Mouse (Mus musculus) CH12.LX (cell line): ENCODE results near the gene Klhl31. TPM values are rescaled to one million over a fixed set of nuclear protein-coding genes. Genes with fewer than 3 reads are reported as not detected.

Experiments used
- DNase-seq: peaks from one replicate; pipeline ENCODE4 v3.0.0-alpha.2; 2013; ENCODE audit errors: extremely low read depth
- H3K27ac ChIP-seq: 2 replicates; pipeline ENCODE4 v1.5.1; 2012; ENCODE audit warnings: low read depth, mild to moderate bottlenecking, control low read depth, moderate library complexity; ENCODE audit not compliant: insufficient read depth
- H3K27me3 ChIP-seq: replicated peaks from 2 replicates; pipeline ENCODE3; 2012; ENCODE audit warnings: inconsistent platforms
- H3K36me3 ChIP-seq, 2 experiments: replicated peaks in 1 of 2; 2 replicates each; pipeline versions ENCODE3 to v1.6.1; 2012; ENCODE audit warnings: inconsistent platforms in 1 of 2, low read length in 1 of 2, mild to moderate bottlenecking in 1 of 2, mixed read lengths in 1 of 2, moderate library complexity in 1 of 2; ENCODE audit not compliant: control insufficient read depth in 1 of 2, insufficient read depth in 1 of 2
- H3K4me1 ChIP-seq, 2 experiments: 2 replicates each; pipeline ENCODE4 v1.6.1; 2012; ENCODE audit warnings: inconsistent platforms in 1 of 2, moderate library complexity in 1 of 2; ENCODE audit not compliant: insufficient read depth in 2 of 2, control insufficient read depth in 1 of 2
- H3K4me2 ChIP-seq: 2 replicates; pipeline ENCODE4 v1.6.1; 2012; ENCODE audit warnings: low read depth, mild to moderate bottlenecking, control low read depth; ENCODE audit not compliant: poor library complexity, insufficient read depth, severe bottlenecking
- H3K4me3 ChIP-seq, 3 experiments: fragments of 150-350 bp in 1 of 3; sonication (generic) in 1 of 3; replicated peaks in 1 of 3; 2 replicates each; pipeline versions ENCODE3 to v1.5.1; 2011 to 2012; ENCODE audit warnings: low read depth in 2 of 3, low read length in 2 of 3, mild to moderate bottlenecking in 2 of 3, moderate library complexity in 2 of 3, control low read depth in 1 of 3, improper control_type of control experiment in 1 of 3, inconsistent platforms in 1 of 3, mixed read lengths in 1 of 3; ENCODE audit not compliant: poor library complexity in 1 of 3
- H3K79me2 ChIP-seq: replicated peaks from 2 replicates; pipeline ENCODE4 v1.6.1; 2012; ENCODE audit warnings: mild to moderate bottlenecking, moderate library complexity; ENCODE audit not compliant: control insufficient read depth, poor library complexity, insufficient read depth, severe bottlenecking; ENCODE audit errors: extremely low read depth
- H3K9ac ChIP-seq: 2 replicates; pipeline ENCODE4 v1.6.1; 2012; ENCODE audit warnings: low read depth, mild to moderate bottlenecking, control low read depth, moderate library complexity; ENCODE audit not compliant: insufficient read depth
- H3K9me3 ChIP-seq: replicated peaks from 2 replicates; pipeline ENCODE3; 2012; ENCODE audit warnings: low read length, inconsistent platforms, mixed read lengths
- BHLHE40 ChIP-seq: IDR thresholded peaks from 2 replicates; pipeline ENCODE4 v1.6.1; 2011; ENCODE audit warnings: mild to moderate bottlenecking, low read depth, low read length, improper control_type of control experiment
- CHD1 ChIP-seq: IDR thresholded peaks from 2 replicates; pipeline ENCODE4 v1.6.1; 2012; ENCODE audit warnings: low read depth, low read length, improper control_type of control experiment, inconsistent platforms
- CHD2 ChIP-seq: IDR thresholded peaks from 2 replicates; pipeline ENCODE4 v1.6.1; 2011; ENCODE audit warnings: low read length, improper control_type of control experiment
- CTCF ChIP-seq, 2 experiments: IDR thresholded peaks in 1 of 2; conservative IDR thresholded peaks in 1 of 2; 2 replicates each; pipeline ENCODE4 v1.5.1; 2011 to 2012; ENCODE audit warnings: low read depth in 2 of 2, low read length in 2 of 2, improper control_type of control experiment in 1 of 2, inconsistent platforms in 1 of 2, mild to moderate bottlenecking in 1 of 2, moderate library complexity in 1 of 2
- ELF1 ChIP-seq: IDR thresholded peaks from 2 replicates; pipeline ENCODE4 v1.6.1; 2014; ENCODE audit warnings: low read depth, mild to moderate bottlenecking, inconsistent platforms, low read length, improper control_type of control experiment
- ETS1 ChIP-seq: conservative IDR thresholded peaks from 2 replicates; pipeline ENCODE4 v1.6.1; 2012; ENCODE audit warnings: low read depth, mild to moderate bottlenecking, inconsistent platforms, low read length, improper control_type of control experiment, moderate library complexity
- GABPA ChIP-seq: IDR thresholded peaks from 2 replicates; pipeline ENCODE4 v1.6.1; 2012; ENCODE audit warnings: low read depth, low read length, improper control_type of control experiment, inconsistent platforms; ENCODE audit not compliant: insufficient replicate concordance
- HCFC1 ChIP-seq: IDR thresholded peaks from 2 replicates; pipeline ENCODE4 v1.6.1; 2012; ENCODE audit warnings: low read depth, mild to moderate bottlenecking, inconsistent platforms, low read length, improper control_type of control experiment
- IRF4 ChIP-seq: IDR thresholded peaks from 2 replicates; pipeline ENCODE4 v1.6.1; 2014; ENCODE audit warnings: low read depth, mild to moderate bottlenecking, inconsistent platforms, low read length, improper control_type of control experiment
- KAT2A ChIP-seq: IDR thresholded peaks from 2 replicates; pipeline ENCODE4 v1.6.1; 2012; ENCODE audit warnings: low read length, improper control_type of control experiment, inconsistent platforms; ENCODE audit not compliant: insufficient replicate concordance
- MAX ChIP-seq: IDR thresholded peaks from 2 replicates; pipeline ENCODE4 v1.6.1; 2011; ENCODE audit warnings: low read length, improper control_type of control experiment
- MAZ ChIP-seq: IDR thresholded peaks from 2 replicates; pipeline ENCODE4 v1.6.1; 2012; ENCODE audit warnings: low read depth, mild to moderate bottlenecking, inconsistent platforms, low read length, improper control_type of control experiment, moderate library complexity
- MEF2A ChIP-seq: IDR thresholded peaks from 2 replicates; pipeline ENCODE4 v1.6.1; 2014; ENCODE audit warnings: low read depth, mild to moderate bottlenecking, inconsistent platforms, low read length, improper control_type of control experiment, borderline replicate concordance
- NELFE ChIP-seq: IDR thresholded peaks from 2 replicates; pipeline ENCODE4 v1.6.1; 2011; ENCODE audit warnings: low read depth, low read length, improper control_type of control experiment
- NRF1 ChIP-seq: IDR thresholded peaks from 2 replicates; pipeline ENCODE4 v1.6.1; 2014; ENCODE audit warnings: low read depth, mild to moderate bottlenecking, inconsistent platforms, low read length, improper control_type of control experiment, moderate library complexity
- POLR2A ChIP-seq: IDR thresholded peaks from 2 replicates; pipeline ENCODE4 v1.6.1; 2011; ENCODE audit warnings: low read depth, mild to moderate bottlenecking, improper control_type of control experiment, low read length
- RAD21 ChIP-seq: IDR thresholded peaks from 2 replicates; pipeline ENCODE4 v1.6.1; 2011; ENCODE audit warnings: low read depth, mild to moderate bottlenecking, low read length, improper control_type of control experiment, moderate library complexity
- RCOR1 ChIP-seq: conservative IDR thresholded peaks from 2 replicates; pipeline ENCODE4 v1.6.1; 2012; ENCODE audit warnings: low read depth, mild to moderate bottlenecking, inconsistent platforms, low read length, improper control_type of control experiment
- SIN3A ChIP-seq: IDR thresholded peaks from 2 replicates; pipeline ENCODE4 v1.6.1; 2012; ENCODE audit warnings: low read length, improper control_type of control experiment, inconsistent platforms
- SMC3 ChIP-seq: IDR thresholded peaks from 2 replicates; pipeline ENCODE4 v1.6.1; 2011; ENCODE audit warnings: low read depth, low read length, improper control_type of control experiment
- TBP ChIP-seq: conservative IDR thresholded peaks from 2 replicates; pipeline ENCODE4 v1.6.1; 2011; ENCODE audit warnings: low read depth, low read length, improper control_type of control experiment
- UBTF ChIP-seq: IDR thresholded peaks from 2 replicates; pipeline ENCODE4 v1.6.1; 2012; ENCODE audit warnings: low read depth, mild to moderate bottlenecking, inconsistent platforms, low read length, improper control_type of control experiment, moderate library complexity
- USF1 ChIP-seq: IDR thresholded peaks from 2 replicates; pipeline ENCODE4 v1.6.1; 2014; ENCODE audit warnings: low read depth, mild to moderate bottlenecking, inconsistent platforms, low read length, improper control_type of control experiment
- ZKSCAN1 ChIP-seq: IDR thresholded peaks from 2 replicates; pipeline ENCODE4 v1.6.1; 2012; ENCODE audit warnings: low read depth, inconsistent platforms, low read length, improper control_type of control experiment, borderline replicate concordance
- ZMIZ1 ChIP-seq: IDR thresholded peaks from 2 replicates; pipeline ENCODE4 v1.6.1; 2012; ENCODE audit warnings: low read depth, mild to moderate bottlenecking, inconsistent platforms, low read length, improper control_type of control experiment
- dilution Hi-C: fragments of 300-500 bp; cut with MboI; formaldehyde crosslinking; loops from 2 replicates; pipeline ENCODE4 v1.14.3; 2020; ENCODE audit warnings: low sequenced_read_pairs; ENCODE audit not compliant: extremely low pct_unique_long_range_greater_than_20kb, extremely low pct_ligation_motif_present
- in situ Hi-C: fragments of 300-500 bp; cut with MboI; formaldehyde crosslinking; loops from 3 replicates; pipeline ENCODE4 v1.14.3; 2019; ENCODE audit warnings: low sequenced_read_pairs, low pct_ligation_motif_present, low pct_unique_long_range_greater_than_20kb, mixed read lengths
- polyA plus RNA-seq: library from polyadenylated mRNA; unstranded; fragments of >175 nt; gene quantifications from 2 replicates; pipeline ENCODE4 v1.2.1, GENCODE M21; 2012; ENCODE audit warnings: low read depth; ENCODE audit not compliant: insufficient read length
- total RNA-seq, 2 experiments: library from RNA; depleted of rRNA; stranded (reverse); fragments of 300-350 nt in 1 of 2; fragments of >200 nt in 1 of 2; gene quantifications; 2 replicates each; pipeline ENCODE4 v1.2.3; 2012 to 2014

Klhl31 gene
- total and polyA plus RNA-seq, 3 experiments: not detected

DNA sequence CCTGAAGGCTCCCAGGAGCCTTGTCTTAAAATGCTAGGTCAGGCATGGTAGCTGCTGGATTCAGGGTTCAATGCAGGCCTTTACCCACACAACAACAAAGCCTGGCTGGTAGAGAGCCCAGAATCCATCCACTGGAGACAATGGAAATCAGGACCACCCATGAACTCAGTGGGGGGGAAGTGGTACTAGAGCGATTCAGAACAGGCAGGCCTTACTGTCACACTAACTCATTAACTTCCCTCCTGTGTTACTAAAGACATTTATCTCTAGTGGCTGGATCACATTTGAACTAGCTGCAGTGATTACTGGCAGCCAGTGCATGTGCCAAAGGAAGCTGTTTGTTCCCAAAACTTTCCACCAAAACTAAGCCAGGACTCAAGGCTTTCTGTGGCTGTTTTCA lies 13.4 kb upstream of the Klhl31 start:
- H3K27me3 ChIP-seq: no peaks in the 10 kb centered on the region
- no peak overlapping the region for H3K9ac ChIP-seq
- no peaks in the 10 kb centered on the region for H3K79me2 ChIP-seq
- H3K4me1 ChIP-seq: no peaks in the 10 kb centered on the region; a peak in 1 of 4 replicates
- peaks cover 2% of the 10 kb centered on the region for H3K9me3 ChIP-seq
- H3K4me2 ChIP-seq: no peak overlapping the region
- dilution Hi-C loops: no loop called here
- TF ChIP-seq MAX (no peak), MEF2A (no peak), CHD2 (no peak), POLR2A (no peak), IRF4 (no peak), BHLHE40 (no peak), UBTF (no peak)
- no peaks in the 10 kb centered on the region for H3K36me3 ChIP-seq
- no peak for DNase-seq
- in situ Hi-C loops: no loop called here
- H3K4me3 ChIP-seq: no peak overlapping the region
- H3K27ac ChIP-seq: no peak overlapping the region

DNA sequence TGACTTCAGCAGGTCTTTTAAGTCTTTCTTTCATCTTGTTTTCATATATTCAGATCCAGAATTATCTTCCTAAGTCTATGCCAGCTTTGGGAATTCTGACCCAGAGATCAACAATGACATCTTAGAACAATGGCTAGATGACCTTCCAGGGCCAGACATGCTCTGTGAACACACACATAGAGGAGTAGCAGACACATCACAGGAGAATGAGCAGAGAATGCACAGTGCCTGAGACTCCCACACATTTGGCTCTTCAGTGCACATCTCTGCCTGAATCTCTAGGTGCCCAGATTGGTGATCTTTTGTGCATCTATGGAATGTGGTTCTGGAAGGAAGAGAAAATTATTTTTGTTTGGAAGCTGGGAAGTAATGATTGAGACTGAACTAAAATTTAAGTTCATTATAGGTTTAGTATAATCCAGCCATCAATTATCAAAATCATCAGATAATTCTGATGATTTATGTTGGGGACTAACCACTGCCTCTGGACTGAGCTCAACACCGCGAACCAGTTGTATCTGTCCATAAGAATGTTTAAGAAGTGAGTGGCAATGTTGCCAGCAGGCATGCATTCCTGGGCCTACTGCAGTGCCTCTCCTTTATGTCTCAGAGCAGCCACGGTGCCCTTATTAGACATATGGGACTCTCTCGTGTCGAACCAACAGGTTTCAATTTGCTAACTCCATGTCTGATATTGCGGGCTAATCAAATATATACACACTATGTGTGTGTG lies 12.8 kb upstream of the Klhl31 start:
- no peak for TF ChIP-seq HCFC1
- TF ChIP-seq RCOR1: no peak
- no peak for TF ChIP-seq KAT2A
- TF ChIP-seq IRF4: no peak
- TF ChIP-seq USF1: no peak
- no peak for TF ChIP-seq MEF2A
- no peak for TF ChIP-seq CTCF (conservative IDR thresholded peaks at IDR 0.05 in 1 of 2, IDR thresholded peaks at IDR 0.05 in 1 of 2; ENCODE audit: low read depth in 2 of 2, low read length in 2 of 2)
- no peak for TF ChIP-seq ELF1
- TF ChIP-seq CHD2: no peak
- no peak for TF ChIP-seq NRF1
- no peaks in the 10 kb centered on the region for H3K79me2 ChIP-seq
- H3K27me3 ChIP-seq: no peaks in the 10 kb centered on the region
- H3K27ac ChIP-seq: no peak overlapping the region
- dilution Hi-C loops (no loop called here), in situ Hi-C loops (no loop called here)
- H3K4me1 ChIP-seq: peaks cover 0 to under 1% of the 10 kb centered on the region in 2 experiments; a peak in 1 of 4 replicates
- H3K9me3 ChIP-seq: peaks cover 2% of the 10 kb centered on the region
- no peak overlapping the region for H3K4me3 ChIP-seq
- H3K9ac ChIP-seq: no peak overlapping the region
- H3K4me2 ChIP-seq: no peak overlapping the region
- H3K36me3 ChIP-seq: no peaks in the 10 kb centered on the region
- DNase-seq: no peak

DNA sequence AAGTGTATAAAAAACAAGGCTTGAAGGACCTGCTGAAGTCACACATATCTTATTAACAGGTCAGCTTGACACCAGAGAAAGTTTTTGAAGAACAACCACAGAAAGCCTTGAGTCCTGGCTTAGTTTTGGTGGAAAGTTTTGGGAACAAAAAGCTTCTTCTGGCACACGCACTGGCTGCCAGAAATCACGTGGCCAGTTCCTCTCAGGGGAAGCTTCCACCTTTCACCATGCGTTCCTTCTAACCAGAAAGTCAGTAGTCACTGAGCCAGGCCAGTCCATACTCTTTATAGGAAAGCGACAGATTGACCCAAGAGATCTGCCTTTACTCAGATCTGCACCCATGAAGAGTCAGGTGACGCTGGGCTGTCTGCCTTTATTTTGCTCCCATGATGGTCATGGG lies 12.1 kb upstream of the Klhl31 start:
- in situ Hi-C loops: no loop called here
- no peak for TF ChIP-seq ZKSCAN1
- no peak for TF ChIP-seq ETS1
- no peak for TF ChIP-seq MAZ
- TF ChIP-seq RAD21: no peak
- TF ChIP-seq MEF2A: no peak
- no peak for TF ChIP-seq NELFE
- no peak for TF ChIP-seq MAX
- no peak for TF ChIP-seq POLR2A
- no peak for TF ChIP-seq TBP
- no peak for TF ChIP-seq SMC3
- TF ChIP-seq CTCF (conservative IDR thresholded peaks at IDR 0.05 in 1 of 2, IDR thresholded peaks at IDR 0.05 in 1 of 2; ENCODE audit: low read depth in 2 of 2, low read length in 2 of 2): no peak
- no peak for TF ChIP-seq ZMIZ1
- TF ChIP-seq CHD1: no peak
- TF ChIP-seq SIN3A: no peak
- no peak for TF ChIP-seq GABPA

More for the DNA sequence above, 12.1 kb upstream of the Klhl31 start:
- dilution Hi-C loops: no loop called here
- Histone ChIP-seq H3K4me2 (no peak overlapping the region), H3K9ac (no peak overlapping the region), H3K4me1 (peaks cover 3 to 5% of the 10 kb centered on the region in 2 experiments; a peak in 2 of 4 replicates), H3K9me3 (peaks cover 2% of the 10 kb centered on the region), H3K36me3 (no peaks in the 10 kb centered on the region), H3K27me3 (no peaks in the 10 kb centered on the region), H3K79me2 (no peaks in the 10 kb centered on the region), H3K27ac (no peak overlapping the region), H3K4me3 (no peak overlapping the region)
- no peak for DNase-seq
